Mouse (Mus musculus): Measurements from ENCODE around the gene Gm4553.
A peak's percentile ranks its signal among the peaks of the same experiment; 100 is the strongest.

The Gm4553 gene

DNA sequence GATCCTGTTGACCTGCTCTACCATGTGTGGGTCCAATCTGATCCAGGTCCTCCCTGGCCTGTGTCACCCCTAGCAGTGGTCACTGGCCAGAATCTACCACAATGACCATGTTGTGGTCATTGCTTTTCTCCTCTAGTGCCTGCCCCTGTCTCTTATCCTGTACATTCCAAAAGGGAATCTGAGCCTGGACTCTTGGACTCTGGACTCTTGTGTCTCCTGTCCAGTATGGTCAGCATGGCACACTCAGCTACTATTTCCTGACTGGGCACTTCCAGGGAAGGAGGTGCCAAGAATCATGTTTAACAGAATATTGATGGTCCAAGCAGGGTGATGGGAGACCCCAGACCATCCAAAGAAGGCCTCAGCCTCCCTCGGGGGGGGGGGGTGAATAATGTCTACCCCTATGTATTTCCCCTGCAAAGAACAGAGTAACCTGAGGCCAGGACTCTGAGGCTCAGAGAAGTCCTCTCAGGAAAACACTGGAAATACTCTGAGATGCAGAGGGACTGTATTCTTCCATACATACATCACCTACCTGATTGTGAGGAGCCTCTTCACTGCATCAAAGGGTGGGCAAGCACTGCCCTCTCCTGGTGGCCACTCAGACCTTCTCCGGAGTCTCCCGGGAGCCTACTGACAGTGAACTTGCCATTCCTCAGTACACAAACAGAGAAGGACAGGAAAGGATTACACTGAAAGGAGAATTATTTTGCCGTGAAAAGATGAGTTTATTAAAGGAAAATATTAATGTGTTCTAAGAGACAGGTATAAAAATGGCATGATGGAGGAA lies 31.1 kb downstream of the Gm4553 start:
- DNase-seq: peak; percentile 64

DNA sequence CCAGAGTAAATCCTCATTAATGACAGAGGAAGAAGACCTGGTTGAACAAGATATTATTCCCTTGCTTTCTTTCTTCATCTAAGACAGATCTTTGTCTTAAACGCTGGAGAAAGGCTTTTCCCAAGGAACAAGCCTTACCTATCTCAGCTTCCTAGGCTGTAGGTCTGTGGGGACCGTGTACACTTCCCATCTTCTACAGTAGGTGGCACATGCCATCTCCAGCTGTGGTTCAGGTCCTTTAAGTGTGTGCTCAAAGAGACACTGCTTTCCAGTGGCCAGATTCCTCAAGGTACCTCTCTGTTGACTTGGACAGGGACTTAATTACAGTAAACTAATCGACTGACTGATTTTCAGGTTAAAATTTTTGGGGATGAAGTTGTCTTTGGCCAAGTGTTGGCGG lies 36.7 kb downstream of the Gm4553 start:
- peak; percentile 44 for DNase-seq

DNA sequence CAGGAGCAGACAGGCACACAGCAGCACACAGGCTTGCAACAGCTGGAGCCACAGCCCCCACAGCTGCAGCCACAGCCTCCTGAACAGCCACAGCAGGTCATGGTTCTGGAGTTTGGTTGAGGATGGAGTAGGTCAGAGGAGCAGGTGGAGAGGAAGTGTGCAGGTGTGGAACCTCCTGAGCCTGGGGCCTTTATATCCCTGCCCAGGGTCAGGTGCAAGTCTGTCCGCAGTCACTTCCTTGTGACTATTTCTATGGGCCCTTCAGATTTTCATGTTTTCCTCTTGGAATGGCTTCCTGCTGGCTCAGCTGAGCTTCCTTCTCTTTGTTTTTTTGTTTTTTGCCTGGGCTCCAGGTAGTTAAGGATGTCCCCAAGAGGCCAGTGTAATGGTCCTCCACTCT lies 44.9 kb downstream of the Gm4553 start, which contains the start of gene Gm45618:
TSS of gene Gm45618 (minus strand) at position 101 of the 400 bp plus-strand sequence.
- peak; percentile 51 for DNase-seq

DNA sequence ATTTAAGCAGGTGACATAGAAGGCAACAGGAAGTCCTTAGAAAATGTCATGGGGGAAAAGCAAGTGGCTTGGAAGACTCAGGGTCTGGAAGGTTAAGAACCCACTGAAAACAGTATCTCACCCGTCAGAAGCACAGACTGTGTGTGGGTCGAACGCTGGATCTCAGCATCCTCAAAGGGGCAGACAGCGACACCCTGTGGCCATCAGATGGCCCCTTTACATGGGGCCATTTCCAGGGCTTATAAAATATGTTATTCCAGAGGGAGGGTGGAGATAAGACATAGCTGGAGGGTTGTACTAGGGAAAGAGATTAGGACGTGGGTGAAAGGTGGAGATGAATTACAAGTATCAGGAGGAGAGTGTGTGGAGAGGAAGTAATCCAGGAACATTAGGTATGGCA lies 45.9 kb downstream of the Gm4553 start:
- DNase-seq: peak; percentile 81

Measured in heart, adult 11 months (tissue).